Mouse (Mus musculus) liver, embryonic 13.5 days (tissue): ENCODE measurements around the gene Kcnh2. TPM values are rescaled to one million over a fixed set of nuclear protein-coding genes. Genes with fewer than 3 reads are reported as not detected.

Experiments used
- ATAC-seq: fragments of 200-750 bp; cut with Nextera tagmentation; 2 replicates; pipeline ENCODE4 v1.8.0; 2017; ENCODE audit warnings: low read depth, mild to moderate bottlenecking, moderate number of reproducible peaks, moderate library complexity
- DNase-seq: peaks from one replicate; pipeline ENCODE4 v3.0.0; 2022
- H3K27ac ChIP-seq: fragments of 300-500 bp; sonication (generic); 2 replicates; pipeline ENCODE4 v1.5.1; 2015; ENCODE audit warnings: moderate library complexity, mild to moderate bottlenecking, inconsistent platforms
- H3K27me3 ChIP-seq: fragments of 300-500 bp; sonication (generic); 2 replicates; pipeline ENCODE4 v1.6.1; 2015; ENCODE audit warnings: mild to moderate bottlenecking, inconsistent platforms
- H3K36me3 ChIP-seq: fragments of 300-500 bp; sonication (generic); 2 replicates; pipeline ENCODE4 v1.6.1; 2015; ENCODE audit warnings: mild to moderate bottlenecking, inconsistent platforms
- H3K4me1 ChIP-seq: fragments of 300-500 bp; sonication (generic); replicated peaks from 2 replicates; pipeline ENCODE4 v1.6.1; 2015; ENCODE audit warnings: inconsistent platforms
- H3K4me2 ChIP-seq: fragments of 300-500 bp; sonication (generic); 2 replicates; pipeline ENCODE4 v1.6.1; 2015; ENCODE audit warnings: inconsistent platforms, mild to moderate bottlenecking, moderate library complexity
- H3K4me3 ChIP-seq: fragments of 300-500 bp; sonication (generic); replicated peaks from 2 replicates; pipeline ENCODE4 v1.5.1; 2015; ENCODE audit warnings: mild to moderate bottlenecking, inconsistent platforms
- H3K9ac ChIP-seq: fragments of 300-500 bp; sonication (generic); 2 replicates; pipeline ENCODE4 v1.6.1; 2015; ENCODE audit warnings: mild to moderate bottlenecking, inconsistent platforms
- H3K9me3 ChIP-seq: fragments of 300-500 bp; sonication (generic); replicated peaks from 2 replicates; pipeline ENCODE4 v1.6.1; 2016; ENCODE audit warnings: inconsistent platforms
- WGBS: fragments of 180-500 bp; shearing (Covaris S2); methylation state at CpG from one replicate; pipeline ENCODE4 v1.1.7; 2015; ENCODE audit not compliant: insufficient replicate concordance; 5-methylcytosine and 5-hydroxymethylcytosine counted together
- polyA plus RNA-seq: library from polyadenylated mRNA; unstranded; fragments of >200 nt; fragmentation: Nextera tagmentation; extraction: Ambion mirVana; gene quantifications from 2 replicates; pipeline ENCODE4 v1.2.1, GENCODE M21; 2015

Gene Kcnh2
- polyA plus RNA-seq, 1 experiment from 2014 or later = 0.20 TPM

DNA sequence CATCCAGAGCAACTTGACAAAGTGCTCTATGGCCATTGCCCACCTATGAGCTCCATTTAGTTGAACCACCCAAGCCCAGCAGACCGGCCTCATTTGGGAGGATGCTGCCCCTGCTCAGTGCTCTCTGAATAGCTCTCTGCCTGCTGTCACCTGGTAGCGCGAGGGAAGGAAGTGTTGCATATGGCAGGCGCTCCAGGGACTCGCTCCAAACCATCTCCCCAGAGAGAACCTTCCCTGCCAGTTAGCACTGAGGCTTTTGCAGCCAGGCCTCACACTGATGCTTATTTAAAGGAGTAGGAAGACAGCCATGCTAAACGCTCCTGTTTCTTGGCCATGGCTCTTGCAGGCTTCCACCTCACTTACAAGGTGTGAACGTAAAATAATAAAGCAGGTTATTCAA lies 42.8 kb downstream of the Kcnh2 start:
- DNase-seq = no peak
- no peak for ATAC-seq
- H3K36me3 ChIP-seq = no peaks in the 10 kb centered on the region
- H3K27me3 ChIP-seq = no peaks in the 10 kb centered on the region
- no peaks in the 10 kb centered on the region for H3K4me1 ChIP-seq
- no peak overlapping the region for H3K4me3 ChIP-seq
- no peak overlapping the region for H3K4me2 ChIP-seq
- H3K27ac ChIP-seq = no peak overlapping the region
- no peak overlapping the region for H3K9ac ChIP-seq
- no peaks in the 10 kb centered on the region for H3K9me3 ChIP-seq
- whole genome bisulfite sequencing = 68% methylated on average over 7 of the region's 7 CpGs

DNA sequence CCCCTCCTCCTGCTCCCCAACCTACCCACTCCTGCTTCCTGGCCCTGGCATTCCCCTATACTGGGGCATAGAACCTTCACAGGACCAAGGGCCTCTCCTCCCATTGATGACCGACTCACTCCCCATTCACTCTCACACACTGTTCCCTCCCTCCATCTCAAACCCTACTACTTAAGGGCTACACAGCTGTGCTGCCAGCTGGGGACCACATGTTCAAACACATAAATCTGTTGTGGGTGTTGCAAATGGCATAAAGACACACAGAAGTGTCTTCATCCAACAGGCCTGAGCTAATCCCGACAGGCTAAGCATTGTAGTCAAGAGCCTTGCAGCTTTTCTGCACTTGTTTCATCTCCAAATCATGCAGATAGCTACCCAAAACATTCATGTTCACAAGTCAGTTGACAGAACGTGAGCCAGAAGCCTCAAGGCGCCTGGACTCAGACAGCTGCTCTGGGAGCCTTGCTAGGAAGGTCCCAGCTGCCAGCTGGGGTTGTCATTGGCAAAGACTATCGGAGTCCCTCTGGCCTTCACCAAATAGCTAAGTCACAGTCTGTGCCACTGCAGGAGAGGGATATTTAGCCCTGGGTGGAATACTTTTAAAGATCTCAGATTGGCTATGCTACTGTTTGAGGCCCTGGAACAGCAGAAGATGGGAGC lies 44.2 kb downstream of the Kcnh2 start:
- no peak overlapping the region for H3K4me2 ChIP-seq
- H3K4me1 ChIP-seq = no peaks in the 10 kb centered on the region
- ATAC-seq (no peak), DNase-seq (no peak)
- H3K9ac ChIP-seq = no peak overlapping the region
- no peaks in the 10 kb centered on the region for H3K36me3 ChIP-seq
- WGBS = 51% methylated on average over 5 of the region's 5 CpGs
- no peak overlapping the region for H3K4me3 ChIP-seq
- H3K27me3 ChIP-seq = no peaks in the 10 kb centered on the region
- no peak overlapping the region for H3K27ac ChIP-seq
- H3K9me3 ChIP-seq = no peaks in the 10 kb centered on the region

DNA sequence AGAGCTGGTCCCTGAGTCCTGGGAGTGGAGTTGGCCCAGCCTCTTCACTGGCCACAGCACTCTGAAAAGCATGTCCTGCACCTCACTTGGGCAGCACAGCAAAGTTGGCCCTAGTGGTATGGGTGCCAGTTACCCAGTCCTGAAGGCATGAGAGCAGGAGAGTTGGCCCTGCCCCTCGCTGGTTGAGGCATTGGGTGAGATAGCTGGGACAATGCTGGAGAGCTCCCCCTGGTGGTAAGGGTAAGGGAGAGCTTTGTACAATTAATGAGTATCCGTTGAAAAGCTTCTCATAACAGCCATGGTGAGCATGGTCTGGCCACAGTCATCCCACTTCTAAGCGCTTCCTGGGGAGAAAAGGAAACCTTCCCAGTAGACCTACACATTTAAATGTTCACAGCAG lies 48.2 kb downstream of the Kcnh2 start:
- H3K4me3 ChIP-seq = no peak overlapping the region
- no peak overlapping the region for H3K27ac ChIP-seq
- 31% methylated on average over 3 of the region's 3 CpGs for WGBS
- ATAC-seq (no peak), DNase-seq (no peak)
- H3K9ac ChIP-seq = no peak overlapping the region
- H3K36me3 ChIP-seq = no peaks in the 10 kb centered on the region
- H3K9me3 ChIP-seq = no peaks in the 10 kb centered on the region
- H3K4me2 ChIP-seq = no peak overlapping the region
- H3K4me1 ChIP-seq = no peaks in the 10 kb centered on the region
- H3K27me3 ChIP-seq = no peaks in the 10 kb centered on the region

DNA sequence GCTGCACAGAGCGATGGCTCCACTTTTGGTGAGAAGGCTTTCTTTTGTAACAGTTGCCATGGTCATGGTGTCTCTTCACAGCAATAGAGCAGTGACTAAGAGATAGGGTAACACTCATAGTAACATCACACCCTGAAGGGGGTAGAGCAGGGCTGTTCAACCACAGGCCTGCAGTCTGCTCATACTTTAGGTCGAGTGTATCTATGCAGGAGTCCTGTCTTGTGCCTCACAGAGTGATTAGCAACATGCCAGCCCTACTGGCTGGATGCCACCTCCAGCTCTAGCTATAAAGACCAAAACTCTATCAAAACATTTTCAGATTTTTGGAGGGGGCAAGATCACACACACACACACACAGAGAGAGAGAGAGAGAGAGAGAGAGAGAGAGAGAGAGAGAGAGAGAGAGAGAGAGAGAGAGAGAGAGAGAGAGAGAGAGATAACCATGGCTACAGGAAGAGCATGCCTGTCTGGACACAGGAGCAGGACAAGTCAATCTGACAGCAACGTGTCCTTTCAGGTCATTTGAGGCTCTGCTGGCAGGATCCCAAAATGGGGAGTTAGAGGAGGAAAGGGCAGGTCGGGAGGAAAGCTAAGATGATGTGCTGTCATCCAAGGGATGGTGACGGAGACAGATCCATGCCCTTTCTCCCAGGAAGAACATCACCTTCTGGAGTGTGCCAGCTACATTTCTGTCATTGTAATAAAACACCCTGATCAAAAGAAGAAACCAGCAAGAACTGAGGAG lies 51.4 kb downstream of the Kcnh2 start:
- DNase-seq (no peak), ATAC-seq (no peak)
- Histone ChIP-seq H3K27ac (no peak overlapping the region), H3K36me3 (no peaks in the 10 kb centered on the region), H3K4me2 (no peak overlapping the region), H3K9ac (no peak overlapping the region), H3K4me1 (no peaks in the 10 kb centered on the region), H3K27me3 (no peaks in the 10 kb centered on the region), H3K9me3 (no peaks in the 10 kb centered on the region), H3K4me3 (no peak overlapping the region)
- 35% methylated on average over 5 of the region's 5 CpGs for WGBS

DNA sequence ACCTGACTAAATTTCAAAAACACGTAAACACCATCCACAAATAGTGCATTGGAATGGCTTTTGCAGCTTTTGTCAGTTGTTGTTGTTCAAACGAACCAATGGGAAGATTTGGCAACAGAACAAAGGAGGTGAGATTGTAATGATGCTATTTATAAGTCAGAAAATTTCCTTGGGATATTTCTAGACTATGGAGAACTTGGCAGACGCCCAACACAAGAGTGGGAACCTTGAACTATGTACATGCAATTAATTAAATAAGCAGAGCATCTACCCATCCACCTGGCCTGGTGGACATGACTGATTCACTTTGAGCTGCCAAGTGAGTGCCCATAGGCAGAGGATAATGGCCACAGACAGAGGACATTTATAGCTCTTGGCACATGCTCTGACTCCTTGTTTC lies 59.5 kb downstream of the Kcnh2 start:
- DNase-seq = no peak
- Histone ChIP-seq H3K36me3 (no peaks in the 10 kb centered on the region), H3K9me3 (no peaks in the 10 kb centered on the region), H3K4me3 (no peak overlapping the region), H3K4me2 (no peak overlapping the region), H3K9ac (no peak overlapping the region), H3K27ac (no peak overlapping the region), H3K4me1 (no peaks in the 10 kb centered on the region), H3K27me3 (no peaks in the 10 kb centered on the region)
- ATAC-seq = no peak
- WGBS = 35% methylated on average over 3 of the region's 3 CpGs

DNA sequence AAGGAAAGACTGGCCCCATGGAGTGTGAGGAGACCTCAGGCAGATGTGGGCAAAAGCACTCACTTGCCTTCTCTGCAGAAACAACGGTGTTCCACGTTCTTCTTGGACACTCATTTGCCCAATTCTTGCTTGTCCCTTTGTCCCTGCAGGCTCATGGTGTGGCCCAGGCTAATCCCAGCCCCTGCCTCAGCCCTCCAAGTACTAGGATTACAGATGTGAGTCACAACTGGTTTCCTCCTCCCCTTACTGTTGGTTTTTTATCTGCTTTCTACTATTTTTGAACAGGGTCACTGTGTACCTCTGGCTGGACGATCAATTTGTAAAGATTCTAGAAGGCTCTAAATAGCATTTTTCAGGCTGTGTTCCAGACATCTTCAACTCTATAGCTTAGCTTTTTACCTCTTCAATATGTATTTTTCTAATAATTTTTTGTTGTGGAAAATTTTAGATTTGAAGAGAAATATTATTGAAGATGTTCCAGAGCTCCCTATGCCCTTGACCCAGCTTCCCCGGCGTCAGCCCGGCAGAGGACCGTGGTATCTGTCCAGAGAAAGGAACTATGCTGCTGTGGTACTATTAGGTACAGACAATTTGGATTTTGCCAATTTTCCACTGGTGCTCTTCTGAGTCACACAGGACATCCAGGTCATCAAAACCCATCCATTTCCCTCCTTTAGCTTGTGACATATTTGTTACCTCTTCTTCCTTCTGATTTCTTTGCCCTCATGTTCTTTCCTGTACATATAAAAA lies 65.0 kb downstream of the Kcnh2 start:
- H3K27me3 ChIP-seq = no peaks in the 10 kb centered on the region
- no peak overlapping the region for H3K4me2 ChIP-seq
- H3K4me1 ChIP-seq = no peaks in the 10 kb centered on the region
- H3K9ac ChIP-seq = no peak overlapping the region
- H3K9me3 ChIP-seq = no peaks in the 10 kb centered on the region
- no peaks in the 10 kb centered on the region for H3K36me3 ChIP-seq
- no peak for ATAC-seq
- DNase-seq = no peak
- no peak overlapping the region for H3K27ac ChIP-seq
- WGBS = 63% methylated on average over 7 of the region's 7 CpGs
- H3K4me3 ChIP-seq = no peak overlapping the region

DNA sequence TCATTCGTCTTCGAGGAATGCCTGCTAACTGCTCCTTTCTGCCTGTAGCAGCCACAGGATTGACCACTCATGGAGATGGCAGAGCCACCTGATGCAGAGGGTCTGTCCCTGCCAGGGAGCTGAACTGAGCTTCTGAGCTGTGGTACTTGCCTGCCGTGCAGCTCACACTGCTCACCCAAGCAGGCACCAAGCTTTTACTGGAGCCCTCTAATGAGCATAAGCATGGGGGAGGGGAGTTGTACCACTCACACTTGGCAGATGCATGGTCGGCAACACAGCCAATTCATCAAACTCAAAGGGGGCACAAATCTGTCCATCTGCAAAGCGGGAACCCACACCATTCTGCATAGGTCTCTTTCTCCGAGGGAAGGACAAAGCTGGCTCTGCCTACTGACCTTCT lies 67.3 kb downstream of the Kcnh2 start:
- ATAC-seq = no peak
- Histone ChIP-seq H3K27ac (no peak overlapping the region), H3K4me1 (no peaks in the 10 kb centered on the region), H3K4me2 (no peak overlapping the region), H3K9me3 (no peaks in the 10 kb centered on the region), H3K36me3 (no peaks in the 10 kb centered on the region), H3K4me3 (no peak overlapping the region), H3K27me3 (no peaks in the 10 kb centered on the region), H3K9ac (no peak overlapping the region)
- 56% methylated on average over 6 of the region's 6 CpGs for WGBS
- no peak for DNase-seq

DNA sequence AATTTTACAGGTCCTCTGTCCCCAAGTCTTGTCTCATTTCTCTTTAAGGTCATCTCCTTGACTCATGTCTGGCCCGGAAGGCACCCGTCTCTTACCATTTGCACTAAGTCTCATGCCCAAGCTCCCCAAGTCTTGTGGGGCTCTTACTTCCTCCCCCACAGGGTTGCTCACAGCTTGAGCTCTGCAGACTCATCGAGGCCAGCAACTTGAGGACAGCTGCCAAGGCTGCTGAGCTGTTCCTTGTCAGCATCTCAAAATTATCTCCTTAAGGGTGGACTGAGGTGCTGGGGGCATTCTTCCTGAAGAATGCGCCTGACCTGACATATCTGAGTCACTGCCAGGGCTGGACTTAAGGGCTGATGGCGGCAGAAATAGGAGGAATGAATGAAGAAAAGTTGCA lies 68.2 kb downstream of the Kcnh2 start:
- no peaks in the 10 kb centered on the region for H3K4me1 ChIP-seq
- H3K4me3 ChIP-seq = no peak overlapping the region
- DNase-seq = no peak
- H3K9ac ChIP-seq = no peak overlapping the region
- no peaks in the 10 kb centered on the region for H3K27me3 ChIP-seq
- H3K27ac ChIP-seq = no peak overlapping the region
- no peak overlapping the region for H3K4me2 ChIP-seq
- ATAC-seq = no peak
- 48% methylated on average over 5 of the region's 5 CpGs for WGBS
- no peaks in the 10 kb centered on the region for H3K36me3 ChIP-seq
- no peaks in the 10 kb centered on the region for H3K9me3 ChIP-seq

DNA sequence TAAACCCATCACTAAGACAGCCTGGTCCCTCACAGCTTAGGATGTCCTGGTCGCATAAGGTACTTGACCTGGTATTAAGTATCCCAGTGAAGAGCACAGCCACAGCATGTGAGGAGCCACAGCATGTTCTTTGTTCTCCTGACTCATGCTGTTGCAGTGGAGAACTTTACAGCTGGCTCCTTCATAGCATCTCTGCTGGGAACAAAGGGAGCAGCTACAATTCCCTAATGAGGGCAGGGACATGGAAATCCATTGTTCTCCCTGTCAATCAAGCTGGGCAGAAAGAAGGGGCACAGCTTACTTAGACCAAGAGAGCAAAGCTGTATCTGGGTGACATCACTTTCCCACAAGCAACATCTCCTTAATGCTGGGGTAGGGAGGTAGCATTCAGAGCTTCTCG lies 70.9 kb downstream of the Kcnh2 start:
- DNase-seq (no peak), ATAC-seq (no peak)
- Histone ChIP-seq H3K4me1 (no peaks in the 10 kb centered on the region), H3K9ac (no peak overlapping the region), H3K27ac (no peak overlapping the region), H3K9me3 (no peaks in the 10 kb centered on the region), H3K36me3 (no peaks in the 10 kb centered on the region), H3K27me3 (0 out of 2 replicates have a peak, but pooled peaks cover 4% of the 10 kb centered on the region), H3K4me3 (no peak overlapping the region), H3K4me2 (no peak overlapping the region)
- 53% methylated on average over 2 of the region's 2 CpGs for WGBS

DNA sequence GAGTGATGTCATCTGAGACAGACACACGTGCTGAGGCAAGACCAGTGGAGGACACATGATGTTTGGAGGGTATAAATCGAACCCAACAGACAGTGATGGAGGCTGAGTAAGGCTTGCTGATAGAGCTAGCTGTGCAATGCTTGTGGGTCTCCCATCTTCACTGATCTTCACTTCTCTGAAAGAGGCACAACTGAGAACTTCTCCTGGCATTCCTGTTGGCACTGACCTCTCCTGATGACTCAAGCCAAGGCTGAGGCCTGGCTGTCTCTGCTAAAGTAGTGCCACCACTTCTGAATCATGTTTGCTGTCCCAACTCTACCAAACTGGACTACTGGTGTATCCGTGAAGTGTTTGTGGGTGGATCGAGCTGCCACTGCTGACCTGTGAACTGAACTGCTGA lies 71.9 kb downstream of the Kcnh2 start:
- Histone ChIP-seq H3K27me3 (0 out of 2 replicates have a peak, but pooled peaks cover 4% of the 10 kb centered on the region), H3K9ac (no peak overlapping the region), H3K27ac (no peak overlapping the region), H3K4me2 (no peak overlapping the region), H3K4me3 (no peak overlapping the region), H3K36me3 (no peaks in the 10 kb centered on the region), H3K4me1 (no peaks in the 10 kb centered on the region), H3K9me3 (no peaks in the 10 kb centered on the region)
- ATAC-seq (no peak), DNase-seq (no peak)
- WGBS = 53% methylated on average over 4 of the region's 4 CpGs

DNA sequence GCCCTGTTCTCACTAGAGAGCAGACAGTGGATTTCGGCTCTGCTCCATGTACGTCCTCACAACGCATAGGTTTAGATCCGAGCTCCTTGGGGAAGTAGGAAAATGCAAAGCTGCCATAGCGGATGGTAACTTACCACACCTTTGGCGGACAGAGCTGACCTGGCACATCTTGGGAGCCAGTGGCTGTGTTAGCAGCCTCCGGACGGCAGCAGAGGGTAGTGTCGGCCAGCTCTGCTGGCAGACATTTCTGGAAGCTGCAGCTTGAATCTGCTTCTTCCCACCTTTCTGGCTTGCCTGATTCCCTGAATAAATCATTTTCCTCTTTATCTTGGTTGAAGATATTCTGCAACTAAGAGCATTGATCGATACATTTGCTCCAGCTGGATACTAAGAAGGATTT lies 73.2 kb downstream of the Kcnh2 start:
- H3K9ac ChIP-seq = no peak overlapping the region
- no peaks in the 10 kb centered on the region for H3K36me3 ChIP-seq
- no peaks in the 10 kb centered on the region for H3K4me1 ChIP-seq
- ATAC-seq (no peak), DNase-seq (no peak)
- H3K4me2 ChIP-seq = no peak overlapping the region
- H3K9me3 ChIP-seq = no peaks in the 10 kb centered on the region
- WGBS = 69% methylated on average over 10 of the region's 10 CpGs
- H3K27me3 ChIP-seq = 0 out of 2 replicates have a peak, but pooled peaks cover 4% of the 10 kb centered on the region
- H3K4me3 ChIP-seq = no peak overlapping the region
- H3K27ac ChIP-seq = no peak overlapping the region
